Mouse (Mus musculus) midbrain, embryonic 13.5 days (tissue): Measurements from ENCODE around the gene Ankrd24. TPM values are rescaled to one million over a fixed set of nuclear protein-coding genes. Genes with fewer than 3 reads are reported as not detected.

Source experiments
- ATAC-seq: fragments of 200-750 bp; cut with Nextera tagmentation; 2 replicates; pipeline ENCODE4 v1.8.0; 2017; ENCODE audit warnings: mild to moderate bottlenecking, moderate TSS enrichment, moderate library complexity
- H3K27ac ChIP-seq: fragments of 300-500 bp; sonication (generic); 2 replicates; pipeline ENCODE4 v1.5.1; 2015; ENCODE audit warnings: inconsistent platforms, mild to moderate bottlenecking, moderate library complexity
- H3K27me3 ChIP-seq: fragments of 300-500 bp; sonication (generic); 2 replicates; pipeline ENCODE4 v1.6.1; 2015; ENCODE audit warnings: mild to moderate bottlenecking, inconsistent platforms
- H3K36me3 ChIP-seq: fragments of 300-500 bp; sonication (generic); 2 replicates; pipeline ENCODE4 v1.6.1; 2015; ENCODE audit warnings: mild to moderate bottlenecking, inconsistent platforms
- H3K4me1 ChIP-seq: fragments of 300-500 bp; sonication (generic); replicated peaks from 2 replicates; pipeline ENCODE4 v1.6.1; 2015; ENCODE audit warnings: inconsistent platforms
- H3K4me2 ChIP-seq: fragments of 300-500 bp; sonication (generic); replicated peaks from 2 replicates; pipeline ENCODE4 v1.6.1; 2015; ENCODE audit warnings: moderate library complexity, mild to moderate bottlenecking, inconsistent platforms
- H3K4me3 ChIP-seq: fragments of 300-500 bp; sonication (generic); replicated peaks from 2 replicates; pipeline ENCODE4 v1.5.1; 2015; ENCODE audit warnings: mild to moderate bottlenecking, inconsistent platforms
- H3K9ac ChIP-seq: fragments of 300-500 bp; sonication (generic); replicated peaks from 2 replicates; pipeline ENCODE4 v1.6.1; 2015; ENCODE audit warnings: mild to moderate bottlenecking, inconsistent platforms
- H3K9me3 ChIP-seq: fragments of 300-500 bp; sonication (generic); 2 replicates; pipeline ENCODE4 v1.6.1; 2016; ENCODE audit warnings: mild to moderate bottlenecking, inconsistent platforms
- WGBS: fragments of 180-500 bp; shearing (Covaris S2); methylation state at CpG from one replicate; pipeline ENCODE4 v1.1.7; 2015; 5-methylcytosine and 5-hydroxymethylcytosine counted together
- polyA plus RNA-seq: library from polyadenylated mRNA; unstranded; fragments of >200 nt; fragmentation: Nextera tagmentation; extraction: Ambion mirVana; gene quantifications from 2 replicates; pipeline ENCODE4 v1.2.1, GENCODE M21; 2015

The Ankrd24 gene
- polyA plus RNA-seq, 1 experiment from 2014 or later: 9.3 TPM

GRCm38 (mm10) chr10:81598342-81598741, 30.0 kb upstream of the Ankrd24 start:
- Histone ChIP-seq H3K9me3 (no peaks in the 10 kb centered on the region), H3K27me3 (peaks cover 79% of the 10 kb centered on the region), H3K4me3 (no peak overlapping the region), H3K4me1 (peaks cover 55% of the 10 kb centered on the region), H3K36me3 (no peaks in the 10 kb centered on the region), H3K4me2 (no peak overlapping the region), H3K27ac (no peak overlapping the region), H3K9ac (no peak overlapping the region)
- no peak for ATAC-seq
- WGBS: 42% methylated on average over 3 of the region's 3 CpGs

GRCm38 (mm10) chr10:81598871-81599270, 29.5 kb upstream of the Ankrd24 start:
- Histone ChIP-seq H3K4me3 (no peak overlapping the region), H3K9ac (no peak overlapping the region), H3K36me3 (no peaks in the 10 kb centered on the region), H3K27ac (no peak overlapping the region), H3K4me1 (peaks cover 55% of the 10 kb centered on the region), H3K27me3 (peaks cover 73% of the 10 kb centered on the region), H3K4me2 (no peak overlapping the region), H3K9me3 (no peaks in the 10 kb centered on the region)
- 64% methylated on average over 6 of the region's 6 CpGs for WGBS
- no peak for ATAC-seq

GRCm38 (mm10) chr10:81599630-81600029, 28.7 kb upstream of the Ankrd24 start:
- Histone ChIP-seq H3K27ac (no peak overlapping the region), H3K36me3 (no peaks in the 10 kb centered on the region), H3K9me3 (no peaks in the 10 kb centered on the region), H3K9ac (no peak overlapping the region), H3K27me3 (peaks cover 66% of the 10 kb centered on the region), H3K4me2 (no peak overlapping the region), H3K4me3 (no peak overlapping the region), H3K4me1 (peaks cover 56% of the 10 kb centered on the region)
- no peak for ATAC-seq
- WGBS: 88% methylated on average over 5 of the region's 5 CpGs

- no peak overlapping the region for H3K4me2 ChIP-seq
- no peak overlapping the region for H3K27ac ChIP-seq
- ATAC-seq: no peak
- H3K4me1 ChIP-seq: peaks cover 57% of the 10 kb centered on the region
- no peaks in the 10 kb centered on the region for H3K9me3 ChIP-seq
- 52% methylated on average over 10 of the region's 10 CpGs for WGBS
- H3K27me3 ChIP-seq: peaks cover 61% of the 10 kb centered on the region
- no peaks in the 10 kb centered on the region for H3K36me3 ChIP-seq
- H3K9ac ChIP-seq: no peak overlapping the region
- H3K4me3 ChIP-seq: no peak overlapping the region
These were observed 28.2 kb upstream of the Ankrd24 start for GRCm38 (mm10) chr10:81600096-81600495.

- Histone ChIP-seq H3K27me3 (peaks cover 54% of the 10 kb centered on the region), H3K9ac (no peak within 1 kb of the TSS)
These were observed 27.6 kb upstream of the Ankrd24 start, which contains the start of gene Tle6 for GRCm38 (mm10) chr10:81600738-81601203. Gene Tle6, minus strand, starts transcription at chr10:81601073.

GRCm38 (mm10) chr10:81601396-81601905, 26.9 kb upstream of the Ankrd24 start:
- Histone ChIP-seq H3K36me3 (no peaks in the 10 kb centered on the region), H3K4me2 (peak overlapping the region; percentile 13; the same call in 1 of the 2 replicates), H3K27me3 (peaks cover 47% of the 10 kb centered on the region), H3K9ac (no peak overlapping the region), H3K9me3 (no peaks in the 10 kb centered on the region), H3K4me3 (no peak overlapping the region), H3K4me1 (peaks cover 51% of the 10 kb centered on the region), H3K27ac (0 out of 2 replicates have a peak overlapping the region, but pooled peaks have one; percentile 16)
- WGBS: 9% methylated on average over 7 of the region's 7 CpGs
- ATAC-seq: 0 out of 2 replicates have a peak, but pooled peaks have one; percentile 3

More at GRCm38 (mm10) chr10:81600738-81601203, 27.6 kb upstream of the Ankrd24 start, which contains the start of gene Tle6:
- H3K36me3 ChIP-seq: no peaks in the 10 kb centered on the region
- ATAC-seq: peak; percentile 75
- H3K9me3 ChIP-seq: no peaks in the 10 kb centered on the region
- whole genome bisulfite sequencing: under 1% methylated on average over 28 of the region's 28 CpGs
- 0 out of 2 replicates have a peak within 1 kb of the TSS, but pooled peaks have one; percentile 16 for H3K27ac ChIP-seq
- peak within 1 kb of the TSS; percentile 51 for H3K4me2 ChIP-seq
- 0 out of 2 replicates have a peak within 1 kb of the TSS, but pooled peaks have one; percentile 17 for H3K4me3 ChIP-seq
- H3K4me1 ChIP-seq: peaks cover 57% of the 10 kb centered on the region

- Histone ChIP-seq H3K4me1 (peaks cover 45% of the 10 kb centered on the region), H3K9me3 (no peaks in the 10 kb centered on the region), H3K9ac (no peak overlapping the region), H3K4me2 (no peak overlapping the region), H3K4me3 (no peak overlapping the region), H3K27ac (no peak overlapping the region), H3K27me3 (peaks cover 37% of the 10 kb centered on the region), H3K36me3 (no peaks in the 10 kb centered on the region)
- 20% methylated on average over 4 of the region's 4 CpGs for WGBS
- ATAC-seq: no peak
These were observed 25.6 kb upstream of the Ankrd24 start for GRCm38 (mm10) chr10:81602741-81603151.

- 84% methylated on average over 12 of the region's 12 CpGs for WGBS
- H3K4me3 ChIP-seq: no peak overlapping the region
- ATAC-seq: no peak; the same call in 1 of the 2 replicates
- H3K36me3 ChIP-seq: no peaks in the 10 kb centered on the region; the same call in 1 of the 2 replicates
- H3K9me3 ChIP-seq: no peaks in the 10 kb centered on the region
- 0 out of 2 replicates have a peak overlapping the region, but pooled peaks have one; percentile 17 for H3K4me2 ChIP-seq
- no peak overlapping the region for H3K9ac ChIP-seq
- peaks cover 40% of the 10 kb centered on the region for H3K4me1 ChIP-seq
- peaks cover 22% of the 10 kb centered on the region for H3K27me3 ChIP-seq
- no peak overlapping the region for H3K27ac ChIP-seq
These were observed 24.0 kb upstream of the Ankrd24 start for GRCm38 (mm10) chr10:81604019-81604967.

- Histone ChIP-seq H3K9me3 (no peaks in the 10 kb centered on the region), H3K36me3 (no peaks in the 10 kb centered on the region; the same call in 1 of the 2 replicates), H3K4me3 (peak overlapping the region; percentile 50), H3K27me3 (peaks cover 14% of the 10 kb centered on the region), H3K27ac (peak overlapping the region; percentile 93), H3K9ac (peak overlapping the region; percentile 63), H3K4me1 (peaks cover 39% of the 10 kb centered on the region), H3K4me2 (peak overlapping the region; percentile 67)
- WGBS: 20% methylated on average over 29 of the region's 29 CpGs
- peak; percentile 21 for ATAC-seq
These were observed 23.2 kb upstream of the Ankrd24 start for GRCm38 (mm10) chr10:81604968-81605665.

GRCm38 (mm10) chr10:81605666-81605973, 22.7 kb upstream of the Ankrd24 start:
- WGBS: 3% methylated on average over 14 of the region's 14 CpGs

GRCm38 (mm10) chr10:81605974-81606751, 22.2 kb upstream of the Ankrd24 start, which contains the start of gene BC025920:
Gene BC025920, plus strand, starts transcription at chr10:81606270.
- 1% methylated on average over 39 of the region's 39 CpGs for WGBS
- ATAC-seq: peak; percentile 89
- peak within 1 kb of the TSS; percentile 93 for H3K27ac ChIP-seq
- peaks cover 12% of the 10 kb centered on the region for H3K27me3 ChIP-seq
- peak within 1 kb of the TSS; percentile 63 for H3K9ac ChIP-seq
- peak within 1 kb of the TSS; percentile 50 for H3K4me3 ChIP-seq
- H3K4me2 ChIP-seq: peak within 1 kb of the TSS; percentile 69
- H3K4me1 ChIP-seq: peaks cover 30% of the 10 kb centered on the region
- H3K9me3 ChIP-seq: no peaks in the 10 kb centered on the region
- H3K36me3 ChIP-seq: no peaks in the 10 kb centered on the region; the same call in 1 of the 2 replicates

More at GRCm38 (mm10) chr10:81605666-81605973, 22.7 kb upstream of the Ankrd24 start:
- H3K27ac ChIP-seq: peak overlapping the region; percentile 93
- ATAC-seq: peak; percentile 27
- H3K4me1 ChIP-seq: peaks cover 34% of the 10 kb centered on the region
- H3K27me3 ChIP-seq: peaks cover 12% of the 10 kb centered on the region
- peak overlapping the region; percentile 63 for H3K9ac ChIP-seq
- H3K36me3 ChIP-seq: no peaks in the 10 kb centered on the region; the same call in 1 of the 2 replicates
- no peaks in the 10 kb centered on the region for H3K9me3 ChIP-seq
- H3K4me3 ChIP-seq: peak overlapping the region; percentile 50
- H3K4me2 ChIP-seq: peak overlapping the region; percentile 67
